Mouse (Mus musculus): Measurements from ENCODE around the gene Tmem178b.

DNA sequence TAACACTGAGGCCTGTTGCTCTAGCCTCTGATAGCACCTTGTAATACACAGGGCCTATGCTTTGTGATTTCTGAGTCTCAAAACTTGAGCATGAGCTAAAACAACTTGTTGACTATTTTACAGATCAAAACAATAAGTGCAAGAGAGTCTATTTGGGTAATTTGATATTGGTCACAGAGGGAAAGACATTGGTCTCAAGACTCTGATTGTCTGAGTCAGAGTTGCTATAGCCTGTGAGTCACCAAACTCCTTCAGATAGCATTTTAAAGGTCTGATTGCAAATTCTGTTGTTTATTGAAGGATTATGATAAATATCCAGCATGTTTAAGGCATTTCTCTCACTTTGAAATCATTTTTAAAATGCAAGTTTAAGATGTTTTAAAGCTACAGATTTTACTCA lies 250.9 kb downstream of the Tmem178b start:
- TF ChIP-seq CTCF (IDR thresholded peaks at IDR 0.05; ENCODE audit: insufficient read depth, low read depth, low read length) (no peak), POLR2A (IDR thresholded peaks at IDR 0.05; ENCODE audit: insufficient read depth, low read depth, low read length) (no peak)

All from olfactory bulb, adult 2 months (tissue).